Mouse (Mus musculus): ENCODE results near the gene Dennd6b. TPM values are rescaled to one million over a fixed set of nuclear protein-coding genes. Genes with fewer than 3 reads are reported as not detected.
A peak's percentile ranks its signal among the peaks of the same experiment; 100 is the strongest.

The Dennd6b gene
- total and polyA plus RNA-seq, 3 experiments = 4.1 to 9.1 (median 9.0) TPM

DNA sequence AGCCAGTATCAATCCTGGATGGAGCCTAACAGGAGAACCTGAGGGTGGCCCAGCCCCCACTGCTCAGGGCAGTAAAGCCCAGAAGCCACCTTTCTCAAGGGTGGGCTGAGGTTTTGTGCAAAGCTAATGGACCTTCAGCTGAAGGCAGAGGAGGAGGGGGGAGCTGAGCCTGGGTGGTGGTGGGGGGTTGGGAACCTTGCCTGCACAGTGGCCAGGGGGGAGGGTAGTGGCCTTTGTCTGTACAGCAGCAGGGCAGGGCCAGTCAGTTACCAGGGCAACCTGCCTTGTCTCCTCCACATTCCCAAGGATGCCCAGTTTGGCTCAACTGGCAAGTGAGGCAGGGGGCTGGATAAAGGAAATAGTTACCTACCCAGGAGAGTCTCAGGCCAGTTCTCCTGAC is 44.0 kb downstream of the Dennd6b start:
- dilution Hi-C loops (cut with MboI; ENCODE audit: extremely low pct_ligation_motif_present, extremely low pct_unique_long_range_greater_than_20kb, low sequenced_read_pairs) = no loop called here
- Histone ChIP-seq H3K9me3 (replicated peaks; ENCODE audit: low read length) (no peaks in the 10 kb centered on the region), H3K4me1 (ENCODE audit: control insufficient read depth in 1 of 2, insufficient read depth in 2 of 2) (peaks cover 14 to 21% of the 10 kb centered on the region in 2 experiments), H3K27ac (ENCODE audit: insufficient read depth, low read depth) (no peak overlapping the region), H3K4me3 (replicated peaks in 1 of 3; ENCODE audit: low read depth in 2 of 3, low read length in 2 of 3, poor library complexity in 1 of 3) (no peak overlapping the region), H3K9ac (ENCODE audit: insufficient read depth, low read depth) (no peak overlapping the region), H3K4me2 (ENCODE audit: insufficient read depth, low read depth, poor library complexity, severe bottlenecking) (no peak overlapping the region), H3K79me2 (replicated peaks; ENCODE audit: control insufficient read depth, extremely low read depth, insufficient read depth, poor library complexity, severe bottlenecking) (no peaks in the 10 kb centered on the region), H3K36me3 (replicated peaks in 1 of 2; ENCODE audit: control insufficient read depth in 1 of 2, insufficient read depth in 1 of 2, low read length in 1 of 2) (peaks cover 18% of the 10 kb centered on the region in 2 experiments), H3K27me3 (replicated peaks) (peaks cover 35% of the 10 kb centered on the region)
- TF ChIP-seq BHLHE40 (IDR thresholded peaks at IDR 0.05; ENCODE audit: low read depth, low read length) (no peak), CHD2 (IDR thresholded peaks at IDR 0.05; ENCODE audit: low read length) (no peak), ZKSCAN1 (IDR thresholded peaks at IDR 0.05; ENCODE audit: borderline replicate concordance, low read depth, low read length) (no peak), POLR2A (IDR thresholded peaks at IDR 0.05; ENCODE audit: low read depth, low read length) (no peak), IRF4 (IDR thresholded peaks at IDR 0.05; ENCODE audit: low read depth, low read length) (no peak), MXI1 (IDR thresholded peaks at IDR 0.05; ENCODE audit: low read depth, low read length) (no peak), KAT2A (IDR thresholded peaks at IDR 0.05; ENCODE audit: insufficient replicate concordance, low read length) (no peak), E2F4 (IDR thresholded peaks at IDR 0.05; ENCODE audit: insufficient replicate concordance, low read depth, low read length) (no peak), TBP (conservative IDR thresholded peaks at IDR 0.05; ENCODE audit: low read depth, low read length) (no peak), POLR2AphosphoS2 (IDR thresholded peaks at IDR 0.05; ENCODE audit: low read depth, low read length) (no peak), MAFK (IDR thresholded peaks at IDR 0.05; ENCODE audit: insufficient replicate concordance, low read length) (no peak), CTCF (conservative IDR thresholded peaks at IDR 0.05 in 1 of 2, IDR thresholded peaks at IDR 0.05 in 1 of 2; ENCODE audit: low read depth in 2 of 2, low read length in 2 of 2) (no peak), ZNF384 (IDR thresholded peaks at IDR 0.05; ENCODE audit: low read depth, low read length) (no peak), JUND (conservative IDR thresholded peaks at IDR 0.05; ENCODE audit: low read depth, low read length) (no peak), EP300 (IDR thresholded peaks at IDR 0.05; ENCODE audit: low read length) (no peak), UBTF (IDR thresholded peaks at IDR 0.05; ENCODE audit: low read depth, low read length) (no peak), CHD1 (IDR thresholded peaks at IDR 0.05; ENCODE audit: low read depth, low read length) (no peak), TCF12 (IDR thresholded peaks at IDR 0.05; ENCODE audit: low read depth, low read length) (no peak), MEF2A (IDR thresholded peaks at IDR 0.05; ENCODE audit: borderline replicate concordance, low read depth, low read length) (no peak), MAX (IDR thresholded peaks at IDR 0.05; ENCODE audit: low read length) (no peak)
- in situ Hi-C loops (cut with MboI; ENCODE audit: low pct_ligation_motif_present, low pct_unique_long_range_greater_than_20kb, low sequenced_read_pairs) = no loop called here
- DNase-seq (ENCODE audit: extremely low read depth) = no peak

DNA sequence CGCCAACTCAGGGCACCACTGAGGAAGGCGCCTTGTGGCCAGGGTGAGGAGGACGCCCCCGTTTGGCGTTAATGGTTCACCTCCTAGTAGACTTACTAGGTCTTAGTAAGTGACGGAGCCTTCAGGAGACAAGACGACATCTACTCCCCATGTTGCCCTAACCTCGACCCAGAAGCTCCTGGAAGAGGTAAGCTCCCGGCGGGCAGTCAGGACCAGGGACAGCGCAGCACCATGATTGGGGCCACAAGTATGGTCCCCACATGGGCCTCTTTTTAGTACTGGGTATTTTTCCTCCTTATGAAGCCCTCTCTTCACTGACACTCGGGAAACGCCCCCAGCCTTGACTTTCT is 46.3 kb downstream of the Dennd6b start:
- Histone ChIP-seq H3K4me3 (replicated peaks in 1 of 3; ENCODE audit: low read depth in 2 of 3, low read length in 2 of 3, poor library complexity in 1 of 3) (peak overlapping the region in 2 of 3 experiments; percentile 43 to 94), H3K36me3 (replicated peaks in 1 of 2; ENCODE audit: control insufficient read depth in 1 of 2, insufficient read depth in 1 of 2, low read length in 1 of 2) (peaks cover 7 to 16% of the 10 kb centered on the region in 2 experiments), H3K4me1 (ENCODE audit: control insufficient read depth in 1 of 2, insufficient read depth in 2 of 2) (peaks cover 14 to 25% of the 10 kb centered on the region in 2 experiments), H3K79me2 (replicated peaks; ENCODE audit: control insufficient read depth, extremely low read depth, insufficient read depth, poor library complexity, severe bottlenecking) (no peaks in the 10 kb centered on the region), H3K9ac (ENCODE audit: insufficient read depth, low read depth) (peak overlapping the region; percentile 68; the same call in 1 of the 2 replicates), H3K4me2 (ENCODE audit: insufficient read depth, low read depth, poor library complexity, severe bottlenecking) (peak overlapping the region; percentile 97), H3K27me3 (replicated peaks) (peaks cover 35% of the 10 kb centered on the region), H3K9me3 (replicated peaks; ENCODE audit: low read length) (no peaks in the 10 kb centered on the region), H3K27ac (ENCODE audit: insufficient read depth, low read depth) (no peak overlapping the region)
- dilution Hi-C loops (cut with MboI; ENCODE audit: extremely low pct_ligation_motif_present, extremely low pct_unique_long_range_greater_than_20kb, low sequenced_read_pairs) (no loop called here), in situ Hi-C loops (cut with MboI; ENCODE audit: low pct_ligation_motif_present, low pct_unique_long_range_greater_than_20kb, low sequenced_read_pairs) (no loop called here)
- TF ChIP-seq MXI1 (IDR thresholded peaks at IDR 0.05; ENCODE audit: low read depth, low read length) (no peak; the same call in none of the 2 replicates), ZKSCAN1 (IDR thresholded peaks at IDR 0.05; ENCODE audit: borderline replicate concordance, low read depth, low read length) (no peak), RAD21 (IDR thresholded peaks at IDR 0.05; ENCODE audit: low read depth, low read length) (no peak), SIN3A (IDR thresholded peaks at IDR 0.05; ENCODE audit: low read length) (peak; percentile 88), IRF4 (IDR thresholded peaks at IDR 0.05; ENCODE audit: low read depth, low read length) (no peak), CTCF (conservative IDR thresholded peaks at IDR 0.05 in 1 of 2, IDR thresholded peaks at IDR 0.05 in 1 of 2; ENCODE audit: low read depth in 2 of 2, low read length in 2 of 2) (peak in 1 of 2 experiments; percentile 18; a peak in 1 of 4 replicates), MYC (IDR thresholded peaks at IDR 0.05; ENCODE audit: low read depth, low read length) (0 out of 2 replicates have a peak, but pooled peaks have one; percentile 3), MEF2A (IDR thresholded peaks at IDR 0.05; ENCODE audit: borderline replicate concordance, low read depth, low read length) (no peak)
- DNase-seq (ENCODE audit: extremely low read depth) = no peak

All from CH12.LX (cell line).